Mouse (Mus musculus) MN1 (cell line): ENCODE data around the gene Nudt14.

ENCODE experiments used
- DNase-seq: peaks from one replicate; pipeline ENCODE4 v3.0.0-alpha.2; 2016; ENCODE audit warnings: low spot score

Nudt14 gene

GRCm38 (mm10) chr12:112950040-112950760, 8.3 kb upstream of the Nudt14 start:
- DNase-seq = peak; percentile 84

DNA sequence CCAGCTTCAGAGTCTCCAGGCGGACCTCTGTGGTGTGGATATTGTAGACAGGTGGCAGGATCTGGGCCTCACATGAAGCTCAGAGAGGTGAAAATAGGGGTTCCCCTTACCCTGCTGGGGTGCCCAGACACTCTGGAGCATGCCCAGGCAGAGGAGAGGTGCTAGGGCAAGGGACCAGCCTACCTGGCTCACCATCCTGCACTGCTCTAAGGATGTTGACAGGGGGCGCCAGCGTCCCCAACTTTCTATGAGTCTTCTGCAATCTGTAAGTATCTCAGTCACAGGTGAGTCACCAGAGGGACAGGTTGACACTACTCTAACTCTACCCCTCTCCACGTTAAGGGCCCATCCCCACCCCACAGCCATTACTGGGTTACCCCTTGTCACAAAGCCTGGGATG, 5.4 kb upstream of the Nudt14 start:
- DNase-seq = no peak

- no peak for DNase-seq
Measured at GRCm38 (mm10) chr12:112943669-112944068, 1.7 kb upstream of the Nudt14 start.

- no peak for DNase-seq
Measured at GRCm38 (mm10) chr12:112941156-112941775, 658 bp downstream of the Nudt14 start.

DNA sequence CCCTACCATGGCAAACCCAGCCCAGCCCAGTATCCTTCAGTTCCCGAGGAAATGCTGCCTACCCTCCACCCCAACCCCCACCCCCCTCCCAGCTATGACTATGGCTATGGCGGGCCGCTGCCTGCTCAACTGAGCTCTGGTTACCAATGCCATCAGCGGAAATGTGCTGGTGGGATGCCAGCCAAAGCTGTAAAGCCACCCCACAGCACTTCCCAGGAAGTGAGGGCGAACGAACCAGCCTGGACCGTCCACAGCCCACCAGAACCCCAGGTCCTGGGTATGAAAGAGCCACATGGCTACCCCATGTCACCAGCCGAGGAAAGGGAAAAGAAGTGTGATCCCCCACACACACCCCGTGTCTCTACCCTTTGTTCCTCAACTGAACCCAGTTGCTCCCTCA, 1.2 kb downstream of the Nudt14 start:
- no peak for DNase-seq

DNA sequence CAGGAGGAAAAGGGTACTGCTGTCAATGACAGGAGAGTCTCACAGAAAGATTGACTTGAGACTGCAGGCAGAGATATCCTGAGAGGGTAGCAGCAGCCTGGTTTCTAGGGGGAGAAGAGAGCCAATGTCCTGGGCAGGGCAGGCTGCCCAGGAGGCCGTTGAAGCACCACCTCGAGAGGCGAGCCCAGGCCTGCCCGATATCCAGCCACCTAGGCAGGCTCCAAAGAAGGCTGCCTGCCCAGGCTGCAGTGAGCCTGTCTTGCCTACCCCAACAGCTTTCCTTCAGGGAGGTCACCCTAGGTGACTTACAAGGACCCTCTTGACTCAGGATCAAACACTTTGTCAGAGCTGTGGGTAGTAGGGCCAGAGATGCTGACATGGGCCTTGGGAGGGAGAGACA, 1.7 kb downstream of the Nudt14 start:
- no peak for DNase-seq

GRCm38 (mm10) chr12:112938873-112939565, 2.9 kb downstream of the Nudt14 start:
- peak; percentile 64 for DNase-seq

- no peak for DNase-seq
Measured at GRCm38 (mm10) chr12:112938366-112938765, 3.6 kb downstream of the Nudt14 start.

DNA sequence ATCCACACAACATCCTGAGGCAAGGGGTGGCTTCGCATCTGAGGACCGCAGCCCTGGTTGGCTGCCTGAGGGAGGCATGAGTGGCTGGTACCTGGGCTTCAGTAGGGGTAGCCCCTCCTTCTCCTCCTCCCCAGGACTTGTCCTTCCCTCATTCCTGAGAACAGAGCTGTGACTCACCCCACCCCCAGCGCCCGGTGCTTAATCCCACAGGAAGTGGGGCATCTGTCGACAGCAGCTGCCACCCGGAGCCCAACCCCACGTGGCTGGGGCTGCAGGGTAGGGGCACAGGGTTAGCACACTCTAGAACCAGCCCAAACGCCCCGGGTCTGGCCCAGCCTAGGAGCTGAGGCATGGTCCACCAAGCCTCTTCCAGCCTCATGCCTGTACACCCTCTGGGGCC, 4.0 kb downstream of the Nudt14 start:
- DNase-seq = peak; percentile 70

DNA sequence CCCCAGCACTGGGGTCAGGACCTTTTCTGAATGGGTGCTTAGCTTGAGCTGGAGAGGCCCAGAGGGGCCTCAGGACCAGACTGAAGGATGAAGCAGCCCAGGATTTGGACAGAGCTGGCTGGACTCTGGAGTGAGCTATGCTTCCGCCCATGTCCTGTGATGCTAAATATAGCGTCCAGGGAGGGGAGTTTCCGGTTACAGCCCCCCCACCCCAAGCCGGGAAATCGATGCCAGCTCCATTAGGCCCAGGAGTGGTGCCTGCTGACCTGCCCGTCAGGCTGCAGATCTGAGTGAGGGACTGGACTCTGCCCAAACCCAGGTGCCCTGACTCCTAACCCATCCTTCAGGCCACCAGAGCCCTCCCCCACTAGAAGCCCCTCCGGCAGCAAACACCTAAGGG, 9.3 kb downstream of the Nudt14 start:
- no peak for DNase-seq

DNA sequence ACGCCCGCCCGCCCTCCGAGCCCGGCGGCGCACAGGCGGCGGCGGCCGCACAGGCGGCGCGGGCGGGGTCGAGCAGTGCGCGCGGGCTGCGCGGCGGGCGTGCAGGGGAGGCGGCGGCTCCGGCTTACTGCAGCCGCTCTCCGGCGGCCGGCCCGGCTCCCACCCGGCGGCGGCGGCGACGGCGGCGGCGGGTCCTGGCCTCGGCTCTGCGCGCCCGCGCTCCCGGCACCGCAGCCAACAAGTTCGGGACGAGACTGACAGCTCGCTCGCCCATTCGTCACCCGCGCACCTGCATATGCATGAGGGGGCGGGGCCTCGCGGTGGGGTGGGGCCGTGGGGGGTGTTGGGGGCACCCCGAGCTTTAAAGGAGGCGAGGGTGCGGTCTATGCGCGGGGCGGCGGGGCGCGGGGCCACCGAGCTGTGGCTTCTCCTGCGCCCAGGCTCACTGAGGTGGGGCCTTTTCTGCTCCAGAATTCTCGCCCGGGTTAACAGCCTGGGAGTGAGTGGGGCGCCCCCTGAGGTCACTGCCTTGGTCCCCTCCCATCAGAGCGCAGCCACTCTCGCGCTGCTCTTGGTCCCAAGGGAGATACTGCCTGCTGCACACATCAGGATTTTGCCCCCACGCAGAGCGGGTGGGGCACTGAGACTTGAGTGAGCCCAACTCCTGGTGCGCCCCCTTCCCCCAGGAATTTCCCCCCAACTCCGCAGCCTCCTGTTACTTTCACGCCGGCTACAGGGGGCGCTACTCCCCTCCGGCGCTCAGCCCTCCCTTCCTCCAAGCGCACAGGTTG, 12.2 kb downstream of the Nudt14 start, which contains the start of gene Jag2:
Jag2 (minus strand) TSS at position 215 of the 791 bp plus-strand sequence.
- DNase-seq = peak; percentile 73

DNA sequence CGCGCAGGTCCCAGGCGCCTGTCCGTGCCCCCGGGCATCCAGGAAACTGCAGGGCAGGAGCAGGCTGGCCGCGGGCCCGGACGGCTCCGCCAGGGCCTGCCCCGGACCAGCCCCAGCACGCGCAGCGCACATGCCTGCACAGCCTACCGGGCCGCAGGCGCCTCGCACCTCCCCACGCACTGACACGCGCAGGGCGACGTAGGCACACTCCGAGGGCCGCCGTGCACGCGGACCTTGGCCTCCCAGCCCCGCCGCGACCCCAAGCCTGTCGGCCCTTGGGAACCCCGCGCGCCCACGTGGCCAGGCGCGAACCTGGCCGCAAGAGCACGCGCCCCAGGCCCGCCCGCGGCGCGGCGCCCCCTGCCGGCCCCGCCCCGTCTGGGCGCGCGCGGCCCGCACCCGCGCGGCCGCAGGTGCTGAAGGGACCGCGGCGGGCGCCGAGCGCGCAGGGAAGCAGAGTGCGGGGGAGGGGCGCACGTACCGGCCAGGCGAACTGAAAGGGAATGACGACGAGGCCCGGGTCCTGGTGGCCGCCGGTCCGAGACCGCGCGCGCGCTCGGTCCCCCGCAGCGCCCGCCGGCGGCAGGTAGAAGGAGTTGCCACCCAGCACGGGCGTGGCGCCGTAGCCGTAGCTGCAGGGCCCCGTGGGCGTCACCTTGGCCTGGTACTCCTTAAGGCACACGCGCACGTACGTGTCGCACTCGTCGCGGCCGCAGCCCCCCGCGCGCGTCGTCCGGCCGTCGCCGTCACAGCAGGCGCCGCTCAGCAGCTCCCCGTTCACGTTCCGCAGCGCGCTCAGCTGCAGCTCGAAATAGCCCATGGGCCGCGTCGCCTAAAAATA, 13.3 kb downstream of the Nudt14 start:
- DNase-seq = peak; percentile 62

DNA sequence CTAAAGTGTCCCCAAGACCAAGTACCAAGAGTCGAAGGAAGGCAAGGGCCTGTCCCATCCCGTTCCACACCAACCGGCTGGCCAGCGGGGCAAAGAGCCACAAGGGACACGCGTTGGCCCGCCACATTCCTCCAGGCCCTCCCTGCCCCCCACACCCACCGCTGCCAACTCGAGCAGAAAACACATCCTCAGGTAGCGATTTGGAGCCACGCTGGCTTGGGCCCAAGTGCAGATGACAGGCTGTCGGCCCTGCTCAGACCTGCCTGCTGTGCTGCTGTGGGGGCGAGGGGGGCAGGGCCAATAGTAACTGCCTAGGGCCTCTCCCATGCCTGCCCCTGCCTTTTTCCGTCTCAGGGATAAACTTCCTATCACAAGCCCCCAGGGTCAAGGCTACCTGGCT, 14.7 kb downstream of the Nudt14 start:
- DNase-seq = no peak

DNA sequence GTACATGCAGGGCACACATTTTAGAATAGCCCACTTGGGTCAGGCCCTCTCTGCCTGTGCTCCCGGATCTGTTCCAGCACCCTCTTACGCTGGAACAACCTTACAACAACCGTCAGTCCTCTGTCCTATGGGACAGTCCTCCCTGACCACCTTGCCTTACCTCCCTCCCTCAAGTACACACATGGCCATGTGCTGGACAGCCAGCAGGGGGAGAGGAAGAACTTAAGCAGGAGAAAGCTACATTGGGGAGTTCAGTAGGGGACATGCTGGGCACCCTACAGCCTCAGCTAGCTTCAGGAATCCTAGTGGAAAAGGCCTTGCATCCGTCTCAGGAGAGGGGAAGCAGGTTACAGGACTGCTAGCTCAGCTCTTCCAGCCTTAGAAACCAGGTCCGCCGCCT, 16.0 kb downstream of the Nudt14 start:
- peak; percentile 22 for DNase-seq

- DNase-seq = no peak
Measured at GRCm38 (mm10) chr12:112922541-112922940, 19.4 kb downstream of the Nudt14 start.

GRCm38 (mm10) chr12:112921518-112921917, 20.4 kb downstream of the Nudt14 start:
- DNase-seq = no peak

GRCm38 (mm10) chr12:112917906-112918305, 24.0 kb downstream of the Nudt14 start:
- DNase-seq = no peak

- no peak for DNase-seq
Measured at GRCm38 (mm10) chr12:112917486-112917885, 24.4 kb downstream of the Nudt14 start.

DNA sequence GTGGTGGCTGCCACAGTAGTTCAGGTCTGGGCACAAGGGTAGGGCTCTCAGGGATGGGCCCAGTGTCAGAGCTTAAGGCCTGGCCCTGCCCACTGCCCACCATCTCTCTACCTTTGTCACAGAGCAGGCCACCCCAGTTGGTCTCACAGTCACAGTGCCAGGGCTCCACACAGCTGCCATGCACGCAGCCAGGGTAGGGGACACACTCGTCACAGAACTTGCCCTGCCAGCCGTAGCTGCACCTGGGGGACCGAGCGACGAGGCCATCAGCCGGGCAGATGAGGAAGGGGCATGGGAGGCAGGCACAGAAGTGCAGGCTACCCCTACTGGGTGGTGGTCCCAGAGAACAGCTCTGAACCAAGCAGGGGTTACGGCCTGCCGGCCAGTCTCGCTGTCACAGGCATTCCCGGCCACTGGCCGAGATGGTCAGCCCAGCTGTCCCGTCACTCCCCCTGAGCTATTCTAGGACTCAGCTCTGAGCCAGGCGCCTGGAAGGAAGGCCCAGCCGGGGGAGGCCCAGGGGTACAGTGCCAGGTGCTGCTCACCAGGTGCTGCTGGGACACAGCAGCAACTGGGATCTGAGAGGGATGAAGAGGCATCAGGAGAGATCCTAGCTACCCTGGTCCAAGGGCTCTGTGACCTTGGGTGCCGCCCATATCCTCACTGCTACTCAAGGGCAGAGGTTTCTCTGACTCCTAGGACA, 25.1 kb downstream of the Nudt14 start:
- DNase-seq = no peak

DNA sequence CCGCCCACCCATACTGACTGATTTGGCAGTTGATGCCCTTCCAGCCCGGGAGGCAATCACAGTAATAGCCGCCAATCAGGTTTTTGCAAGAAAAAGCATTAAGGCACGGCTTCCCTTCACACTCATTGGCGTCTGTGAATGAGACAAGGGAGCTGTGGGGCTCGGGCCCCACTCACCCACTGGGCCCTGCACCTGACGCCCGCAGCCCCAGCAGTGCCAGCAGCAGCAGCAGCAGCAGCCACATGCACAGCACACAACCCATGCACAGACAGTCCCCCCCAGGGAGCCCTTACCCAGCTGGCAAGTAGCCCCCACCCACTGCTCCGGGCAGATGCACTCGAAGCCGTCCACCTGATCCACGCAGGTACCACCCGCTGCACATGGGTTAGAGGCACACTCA, 26.3 kb downstream of the Nudt14 start:
- no peak for DNase-seq

- DNase-seq = no peak
Measured at GRCm38 (mm10) chr12:112914527-112914926, 27.4 kb downstream of the Nudt14 start.
